Mouse (Mus musculus) heart, adult 8-10 months (tissue): ENCODE results near the gene Plbd1. TPM values are rescaled to one million over a fixed set of nuclear protein-coding genes. Genes with fewer than 3 reads are reported as not detected.

Source experiments
- total RNA-seq, 4 experiments: library from RNA; stranded (reverse); gene quantifications; 2 replicates each; pipeline ENCODE4 v1.2.4; 2022

The Plbd1 gene
- total RNA-seq, 4 experiments from 2014 or later = 48.8 to 54.9 (median 52.8) TPM

Other genes starting within 250 kb of the Plbd1 start
- gene E330021D16Rik, start 246.4 kb downstream of the Plbd1 start, total RNA-seq = not detected
- 10 to 100 TPM; 68.3 to 94.1 (median 76.8) TPM for gene Atf7ip, start 155.8 kb downstream of the Plbd1 start, total RNA-seq
- not detected for gene Gucy2c, start 119.8 kb upstream of the Plbd1 start, total RNA-seq
- gene Hist4h4, start 142.5 kb upstream of the Plbd1 start, total RNA-seq = 1 to 10 TPM; 5.9 to 8.4 (median 6.9) TPM
- gene H2afj, start 146.3 kb upstream of the Plbd1 start, total RNA-seq = 10 to 100 TPM; 20.6 to 35.7 (median 31.6) TPM
- gene BC049715, start 165.7 kb upstream of the Plbd1 start, total RNA-seq = 1 to 10 TPM in 1 of 4 experiments, under 1 TPM in 3; 0.89 to 1.6 (median 0.94) TPM
- 10 to 100 TPM; 60.9 to 70.3 (median 65.5) TPM for gene Wbp11, start 166.3 kb upstream of the Plbd1 start, total RNA-seq
- not detected for gene Smco3, start 173.5 kb upstream of the Plbd1 start, total RNA-seq
- gene Art4, start 195.8 kb upstream of the Plbd1 start, total RNA-seq = 10 to 100 TPM; 17.9 to 24.4 (median 22.7) TPM
- 100 to 1,000 TPM; 260 to 429 (median 309) TPM for gene Mgp, start 213.9 kb upstream of the Plbd1 start, total RNA-seq